Mouse (Mus musculus): ENCODE measurements at regions not wholly inside any gene's neighbourhood (a gene's known extent, or its start where the extent isn't known, plus 50 kb on each side); places are given as distances from the start of the nearest gene placed in this dataset.

DNA sequence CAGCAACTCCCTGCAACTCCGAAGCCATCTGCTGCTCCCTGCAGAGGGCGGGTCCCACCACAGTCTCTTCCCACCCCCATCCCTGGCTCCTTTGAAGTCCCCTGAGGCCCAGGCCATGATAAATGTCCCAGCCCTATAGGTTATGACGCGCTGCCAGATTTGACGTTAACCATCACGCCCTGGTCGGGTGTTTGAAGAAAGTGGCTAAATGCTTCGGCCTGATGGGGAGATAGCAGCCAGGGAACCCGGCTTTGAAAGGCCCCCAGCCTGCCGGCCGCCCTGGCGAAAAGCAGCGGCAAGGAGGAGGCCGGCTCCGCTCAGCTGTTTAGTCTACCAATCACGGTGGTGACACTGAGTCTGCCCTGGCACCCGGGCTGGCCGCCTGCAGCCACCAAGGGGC is 79.4 kb upstream of the Larp1 start:
- peaks cover 31% of the 10 kb centered on the region for H3K27me3 ChIP-seq (ENCODE audit: insufficient read depth, poor library complexity, severe bottlenecking)
- peaks cover 17% of the 10 kb centered on the region for H3K4me1 ChIP-seq (replicated peaks)
- no peak overlapping the region; the same call in 1 of the 2 replicates for H3K27ac ChIP-seq
- no peaks in the 10 kb centered on the region for H3K36me3 ChIP-seq
- DNase-seq (ENCODE audit: low spot score), result peak; percentile 28
- H3K4me3 ChIP-seq, result peak overlapping the region; percentile 31
- H3K9me3 ChIP-seq, result no peaks in the 10 kb centered on the region
- WGBS, result 9% methylated on average over 18 of the region's 18 CpGs

DNA sequence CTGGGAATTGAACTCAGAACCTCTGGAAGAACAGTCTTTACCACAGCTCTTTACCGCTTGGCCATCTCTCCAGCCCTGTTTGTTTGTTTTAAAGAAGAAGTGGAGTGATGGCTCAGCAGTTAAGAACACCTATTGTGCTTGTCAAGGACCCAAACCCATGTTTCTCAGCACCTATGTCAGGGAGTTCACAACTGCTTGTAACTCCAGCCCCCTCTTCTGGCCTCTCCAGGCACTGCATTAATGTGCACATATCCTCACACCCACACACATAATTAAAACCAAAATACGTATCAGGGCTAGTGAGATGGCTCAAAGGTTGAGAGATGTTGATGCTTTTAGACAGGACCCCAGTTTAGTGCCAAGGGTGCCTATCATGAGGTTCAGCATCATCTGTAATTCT is 87.6 kb upstream of the Hand1 start:
- Histone ChIP-seq H3K27ac (no peak overlapping the region), H3K9me3 (no peaks in the 10 kb centered on the region), H3K4me3 (no peak overlapping the region), H3K4me1 (replicated peaks) (peaks cover 6% of the 10 kb centered on the region; the same call in 1 of the 2 replicates), H3K27me3 (ENCODE audit: insufficient read depth, poor library complexity, severe bottlenecking) (no peaks in the 10 kb centered on the region), H3K36me3 (no peaks in the 10 kb centered on the region)
- no peak for DNase-seq (ENCODE audit: low spot score)
- WGBS, result 92% methylated on average over 2 of the region's 2 CpGs

DNA sequence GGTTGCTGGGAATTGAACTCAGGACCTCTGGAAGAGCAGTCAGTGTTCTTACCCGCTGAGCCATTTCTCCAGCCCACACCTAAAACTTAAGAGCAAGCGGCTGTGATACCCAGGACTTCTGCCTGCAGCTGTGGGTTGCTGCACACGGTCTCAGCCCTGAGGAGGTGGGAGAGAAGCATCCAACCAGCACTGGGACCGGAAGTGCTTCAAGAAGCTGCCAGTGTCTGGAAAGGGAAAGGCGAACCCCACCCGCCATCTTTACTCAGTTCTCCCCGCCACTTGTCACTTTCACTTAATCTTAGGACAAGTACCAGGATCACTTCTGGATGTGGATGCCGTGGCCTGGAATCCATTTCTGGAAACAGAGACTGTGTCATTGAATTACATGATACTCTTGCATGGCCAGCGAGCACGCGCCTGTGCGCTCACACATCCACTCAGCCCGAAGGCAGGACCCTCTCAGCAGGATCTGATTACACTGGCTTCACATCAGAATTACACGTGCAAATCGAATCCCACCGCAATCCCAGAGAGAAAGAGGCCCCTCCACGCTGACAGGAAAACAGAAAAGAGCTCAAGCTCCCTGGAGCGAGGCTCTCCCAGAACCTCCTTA is 85.9 kb upstream of the Hand1 start:
- no peak overlapping the region for H3K4me3 ChIP-seq
- no peaks in the 10 kb centered on the region for H3K27me3 ChIP-seq (ENCODE audit: insufficient read depth, poor library complexity, severe bottlenecking)
- WGBS, result 86% methylated on average over 18 of the region's 18 CpGs
- H3K9me3 ChIP-seq, result no peaks in the 10 kb centered on the region
- peaks cover 8% of the 10 kb centered on the region; the same call in 1 of the 2 replicates for H3K4me1 ChIP-seq (replicated peaks)
- H3K27ac ChIP-seq, result no peak overlapping the region
- no peaks in the 10 kb centered on the region for H3K36me3 ChIP-seq
- DNase-seq (ENCODE audit: low spot score), result no peak

DNA sequence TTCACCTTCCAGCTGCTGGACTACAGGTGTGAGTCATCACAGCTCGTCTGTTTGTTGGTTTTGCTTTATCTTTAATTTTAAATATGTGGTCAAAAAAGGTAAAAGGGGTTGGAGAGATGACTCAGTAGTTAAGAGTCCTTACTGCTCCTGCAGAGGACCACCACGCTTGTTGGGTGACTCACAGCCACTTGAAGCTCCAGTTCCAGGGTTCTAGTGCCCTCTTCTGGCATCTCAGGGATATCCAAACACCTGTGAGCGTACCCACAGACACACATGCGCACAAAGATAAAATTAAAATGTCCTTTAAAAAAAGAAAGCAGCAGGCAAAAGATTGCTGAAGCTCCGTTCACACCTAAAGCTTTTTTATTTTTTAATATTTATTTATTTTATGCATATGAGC is 85.4 kb upstream of the Hand1 start:
- Histone ChIP-seq H3K4me3 (no peak overlapping the region), H3K4me1 (replicated peaks) (peaks cover 14% of the 10 kb centered on the region)
- WGBS, result 71% methylated on average over 5 of the region's 5 CpGs

DNA sequence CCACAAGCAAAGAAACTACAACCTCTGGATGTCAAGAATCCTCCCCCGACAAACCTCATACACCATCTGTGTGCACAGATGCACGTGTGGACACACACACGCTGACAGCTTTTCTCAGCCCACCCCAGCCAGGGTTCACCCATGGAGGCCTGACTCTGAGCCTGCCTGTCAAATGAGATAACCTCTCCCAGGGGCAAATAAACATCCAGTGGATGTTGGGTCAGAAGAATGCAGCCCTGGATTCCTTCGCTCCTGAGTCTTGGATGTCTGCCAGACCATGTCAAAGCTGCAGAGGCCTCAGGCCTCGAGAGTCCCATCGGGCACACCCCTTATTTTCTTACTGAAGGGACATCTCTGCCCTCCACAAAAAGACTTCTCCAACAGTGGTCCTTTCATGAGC is 83.4 kb upstream of the Hand1 start:
- DNase-seq (ENCODE audit: low spot score), result no peak
- Histone ChIP-seq H3K36me3 (no peaks in the 10 kb centered on the region), H3K4me1 (replicated peaks) (peaks cover 22% of the 10 kb centered on the region), H3K4me3 (no peak overlapping the region), H3K27me3 (ENCODE audit: insufficient read depth, poor library complexity, severe bottlenecking) (no peaks in the 10 kb centered on the region), H3K27ac (no peak overlapping the region), H3K9me3 (no peaks in the 10 kb centered on the region)
- 53% methylated on average over 6 of the region's 6 CpGs for WGBS

More for the DNA sequence above, 85.4 kb upstream of the Hand1 start:
- DNase-seq (ENCODE audit: low spot score), result no peak
- no peaks in the 10 kb centered on the region for H3K9me3 ChIP-seq
- H3K36me3 ChIP-seq, result no peaks in the 10 kb centered on the region
- no peaks in the 10 kb centered on the region for H3K27me3 ChIP-seq (ENCODE audit: insufficient read depth, poor library complexity, severe bottlenecking)
- H3K27ac ChIP-seq, result no peak overlapping the region

DNA sequence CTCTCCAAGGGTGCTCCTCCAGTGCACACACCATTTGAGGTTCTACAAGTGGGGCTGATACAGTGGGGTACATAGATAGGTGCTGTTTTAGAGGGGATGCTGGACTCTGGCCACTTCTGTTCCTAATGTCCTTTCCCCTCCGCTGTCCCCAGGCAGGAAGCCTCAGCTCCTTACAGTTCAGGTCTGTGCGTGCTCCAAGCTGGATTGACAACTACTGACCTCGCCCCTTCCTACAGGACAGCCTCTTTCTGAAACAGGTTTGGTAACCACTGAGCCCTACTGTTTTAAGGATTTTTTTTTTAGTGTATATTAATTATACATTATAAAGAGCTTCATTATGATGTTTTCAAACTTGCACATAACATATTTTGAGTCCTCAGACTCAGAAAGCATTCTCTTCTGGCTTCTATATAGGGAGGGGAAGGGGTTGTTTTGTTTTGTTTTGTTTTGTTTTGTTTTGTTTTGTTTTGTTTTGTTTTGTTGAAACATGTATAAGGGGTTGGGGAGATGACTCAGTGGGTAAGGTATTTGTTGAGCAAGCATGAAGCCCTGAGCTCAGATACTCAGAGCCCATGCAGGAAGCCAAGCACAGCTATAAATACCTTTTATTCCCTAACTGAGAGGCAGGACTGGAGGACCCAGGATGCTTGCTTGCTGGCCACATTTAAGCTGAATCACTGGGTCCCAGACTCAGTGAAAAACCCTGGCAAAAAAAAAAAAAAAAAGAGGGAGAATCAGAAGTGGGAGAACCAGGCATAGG is 81.4 kb upstream of the Hand1 start:
- WGBS, result 76% methylated on average over 3 of the region's 3 CpGs
- H3K4me1 ChIP-seq (replicated peaks), result peaks cover 22% of the 10 kb centered on the region

DNA sequence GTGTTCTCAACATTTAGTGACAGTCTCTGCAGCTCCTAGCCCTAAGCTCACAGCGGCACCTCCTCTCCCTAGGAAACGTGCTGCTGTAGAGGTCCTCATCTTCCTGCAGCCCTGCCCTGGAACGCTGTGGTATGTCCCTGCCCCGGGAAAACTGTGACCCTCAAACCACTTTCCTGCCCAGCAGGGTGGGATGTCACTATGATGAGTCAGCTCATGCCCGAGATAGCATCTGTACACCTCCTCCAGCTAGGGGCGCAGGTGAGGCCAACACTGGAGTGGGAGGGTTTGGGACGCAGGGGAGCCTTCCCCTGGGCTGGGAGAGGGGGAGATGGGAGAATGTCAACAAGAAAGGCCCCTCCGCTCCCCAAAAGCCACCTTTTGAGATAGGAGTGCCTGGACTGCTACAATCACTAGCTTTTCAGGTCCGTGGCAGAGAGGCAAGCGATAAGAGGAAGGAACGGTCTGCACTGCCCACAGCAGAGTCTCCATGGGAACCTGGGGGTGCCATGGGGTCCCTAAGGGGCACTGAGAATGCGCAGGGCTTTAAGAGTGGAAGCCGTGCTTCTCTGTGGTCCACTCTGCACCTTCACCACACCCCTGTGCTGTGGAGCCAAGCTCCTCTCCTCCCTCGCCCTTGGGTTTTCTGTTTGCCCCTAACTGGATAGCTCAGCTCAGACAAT is 80.5 kb upstream of the Hand1 start:
- DNase-seq (ENCODE audit: low spot score), result no peak
- Histone ChIP-seq H3K4me3 (no peak overlapping the region), H3K27ac (no peak overlapping the region), H3K27me3 (ENCODE audit: insufficient read depth, poor library complexity, severe bottlenecking) (no peaks in the 10 kb centered on the region), H3K36me3 (no peaks in the 10 kb centered on the region), H3K9me3 (no peaks in the 10 kb centered on the region), H3K4me1 (replicated peaks) (peaks cover 22% of the 10 kb centered on the region)
- WGBS, result 55% methylated on average over 14 of the region's 14 CpGs

More for the DNA sequence above, 81.4 kb upstream of the Hand1 start:
- Histone ChIP-seq H3K27me3 (ENCODE audit: insufficient read depth, poor library complexity, severe bottlenecking) (no peaks in the 10 kb centered on the region), H3K4me3 (no peak overlapping the region), H3K27ac (no peak overlapping the region), H3K9me3 (no peaks in the 10 kb centered on the region), H3K36me3 (no peaks in the 10 kb centered on the region)
- no peak for DNase-seq (ENCODE audit: low spot score)

DNA sequence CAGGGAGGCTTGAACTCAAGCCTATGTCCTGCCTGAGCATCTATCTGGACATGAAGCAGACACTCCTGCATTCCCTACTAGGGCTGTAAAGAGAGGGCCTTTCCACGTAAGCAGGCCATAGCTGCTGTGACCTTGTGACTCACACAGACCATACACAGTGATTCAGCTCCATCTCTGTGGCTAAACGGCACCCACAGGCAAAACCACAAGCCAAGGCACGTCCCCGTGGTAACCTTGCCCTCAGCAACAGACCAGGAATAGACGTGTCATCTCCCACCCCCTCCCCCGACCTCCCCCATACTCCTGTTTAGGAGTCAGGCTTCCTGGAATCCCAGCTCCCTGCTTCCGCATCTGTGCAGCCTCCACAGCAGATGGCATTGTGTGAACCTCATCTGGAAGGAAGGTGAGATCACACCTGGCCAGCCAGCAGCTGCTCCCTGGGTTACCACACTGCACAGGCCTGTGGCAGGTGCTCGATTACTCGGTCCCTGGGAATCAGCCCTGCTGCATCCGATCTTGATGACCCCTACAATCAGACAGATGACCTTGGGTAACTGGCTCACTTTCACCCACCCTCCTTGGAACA is 79.2 kb upstream of the Hand1 start:
- 51% methylated on average over 10 of the region's 10 CpGs for WGBS
- Histone ChIP-seq H3K4me3 (no peak overlapping the region), H3K27ac (no peak overlapping the region), H3K4me1 (replicated peaks) (peaks cover 22% of the 10 kb centered on the region), H3K27me3 (ENCODE audit: insufficient read depth, poor library complexity, severe bottlenecking) (no peaks in the 10 kb centered on the region), H3K9me3 (no peaks in the 10 kb centered on the region), H3K36me3 (no peaks in the 10 kb centered on the region)
- DNase-seq (ENCODE audit: low spot score), result no peak

DNA sequence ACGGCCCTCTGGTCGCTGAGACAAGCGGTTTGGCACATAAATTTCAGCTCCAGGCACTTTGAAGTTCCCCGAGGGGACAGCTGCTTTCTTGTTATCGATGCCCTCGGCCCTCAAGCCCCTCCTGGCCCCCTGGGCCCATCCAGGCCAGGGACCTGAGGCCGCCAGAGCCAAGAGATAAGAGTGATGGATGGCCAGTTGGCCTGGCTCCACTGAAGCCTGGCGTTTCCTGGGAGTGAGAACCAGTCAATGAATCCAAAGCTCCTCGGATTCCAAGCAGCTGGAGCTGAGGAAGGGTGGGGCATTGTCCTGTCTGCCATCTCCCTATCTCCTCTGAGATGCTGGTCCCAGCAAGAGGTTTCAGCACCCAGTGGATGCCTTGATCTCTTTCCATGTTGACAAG is 71.6 kb upstream of the Hand1 start:
- H3K27ac ChIP-seq, result no peak overlapping the region
- no peak for DNase-seq (ENCODE audit: low spot score)
- 55% methylated on average over 9 of the region's 9 CpGs for WGBS
- no peaks in the 10 kb centered on the region for H3K27me3 ChIP-seq (ENCODE audit: insufficient read depth, poor library complexity, severe bottlenecking)
- H3K9me3 ChIP-seq, result no peaks in the 10 kb centered on the region
- H3K36me3 ChIP-seq, result no peaks in the 10 kb centered on the region
- H3K4me3 ChIP-seq, result no peak overlapping the region
- no peaks in the 10 kb centered on the region for H3K4me1 ChIP-seq (replicated peaks)

DNA sequence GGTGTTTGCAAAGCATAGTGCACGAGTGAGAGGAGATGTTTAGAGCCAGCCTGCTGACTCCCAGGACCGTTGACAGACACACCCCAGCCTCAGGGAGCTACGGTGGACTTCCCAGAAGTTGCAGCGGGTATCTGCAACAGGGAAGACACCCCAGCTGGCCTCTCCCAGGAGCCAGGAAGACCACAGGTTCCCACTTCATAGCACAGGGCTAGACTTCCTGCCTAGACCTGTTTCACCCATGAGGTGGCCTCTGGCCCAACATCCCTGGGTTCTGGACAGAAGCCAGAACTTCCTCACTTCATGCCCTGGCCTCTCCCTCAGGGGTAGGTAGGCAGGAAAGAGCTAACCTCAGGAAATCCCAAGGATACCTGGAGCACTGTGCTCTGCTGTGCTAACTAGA is 66.7 kb upstream of the Hand1 start:
- H3K4me3 ChIP-seq, result no peak overlapping the region
- WGBS, result 60% methylated on average over 4 of the region's 4 CpGs
- H3K9me3 ChIP-seq, result no peaks in the 10 kb centered on the region
- no peaks in the 10 kb centered on the region for H3K27me3 ChIP-seq (ENCODE audit: insufficient read depth, poor library complexity, severe bottlenecking)
- H3K27ac ChIP-seq, result no peak overlapping the region
- H3K4me1 ChIP-seq (replicated peaks), result peaks cover 4% of the 10 kb centered on the region; the same call in 1 of the 2 replicates
- DNase-seq (ENCODE audit: low spot score), result no peak
- no peaks in the 10 kb centered on the region for H3K36me3 ChIP-seq

DNA sequence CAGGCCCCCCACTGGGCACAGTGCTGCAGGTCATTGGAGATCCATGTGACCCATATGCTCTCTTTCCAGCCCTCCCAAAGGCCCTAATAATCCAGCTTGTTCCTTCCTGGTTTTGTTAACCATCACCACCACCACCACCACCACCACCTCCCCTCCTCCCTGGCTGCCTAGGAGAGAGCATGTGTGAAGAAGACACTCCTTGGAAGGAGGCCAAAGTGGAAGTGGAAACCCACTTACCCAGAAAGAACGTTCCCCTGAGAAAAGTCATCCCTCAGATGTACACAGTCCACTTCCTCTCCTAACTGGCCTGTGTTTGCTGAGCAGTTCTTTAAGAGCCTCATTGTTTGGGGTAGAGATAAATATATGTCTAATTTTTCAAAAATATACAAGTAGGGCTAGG is 62.9 kb upstream of the Hand1 start:
- no peaks in the 10 kb centered on the region for H3K36me3 ChIP-seq
- no peak overlapping the region for H3K4me3 ChIP-seq
- DNase-seq (ENCODE audit: low spot score), result no peak
- H3K9me3 ChIP-seq, result no peaks in the 10 kb centered on the region
- no peak overlapping the region for H3K27ac ChIP-seq
- no peaks in the 10 kb centered on the region for H3K27me3 ChIP-seq (ENCODE audit: insufficient read depth, poor library complexity, severe bottlenecking)
- peaks cover 4% of the 10 kb centered on the region; the same call in 1 of the 2 replicates for H3K4me1 ChIP-seq (replicated peaks)
- 81% methylated on average over 1 of the region's 1 CpGs for WGBS

DNA sequence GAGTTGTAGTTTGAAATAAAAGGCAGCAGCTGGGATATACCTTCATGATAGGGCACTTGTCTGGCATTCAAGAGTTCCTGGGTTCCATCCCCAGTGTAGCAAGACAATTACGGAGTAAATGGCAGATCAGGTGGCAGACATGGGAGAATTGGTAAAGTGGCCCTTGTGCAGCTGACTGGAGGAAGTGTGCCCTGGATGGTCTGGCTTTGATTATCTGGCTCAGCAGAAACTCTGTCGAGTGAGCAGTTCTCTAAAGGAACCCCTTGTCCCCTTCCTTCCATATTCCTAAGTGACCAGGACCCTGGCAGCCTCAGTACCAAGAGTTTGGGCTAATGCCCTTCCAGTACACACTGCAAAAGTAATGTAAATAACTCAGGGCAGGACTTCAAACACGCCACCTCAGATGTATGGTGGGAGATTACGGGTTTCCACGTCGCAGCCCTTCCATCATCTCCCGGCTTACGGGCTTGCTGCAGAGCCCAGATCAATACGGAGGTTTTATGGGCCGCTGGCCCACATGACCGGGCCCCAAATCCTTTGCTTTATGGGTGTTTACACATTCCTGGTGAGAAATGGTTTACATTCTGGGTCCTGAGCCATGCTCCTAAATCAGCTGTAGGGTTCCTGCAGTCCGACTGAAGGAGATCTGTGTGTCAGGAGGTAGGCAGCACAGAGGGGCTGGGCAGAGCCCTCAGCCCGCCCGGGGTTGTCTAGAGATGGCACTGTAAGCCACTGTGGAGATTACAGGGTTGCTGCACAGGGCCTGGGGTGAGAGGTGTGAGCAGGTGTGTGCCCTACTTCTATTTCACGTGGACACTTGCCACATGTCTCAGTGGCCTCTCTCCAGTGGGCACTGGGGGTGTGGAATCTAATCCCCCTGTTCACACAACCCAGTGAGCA is 50.4 kb upstream of the Hand1 start:
- Histone ChIP-seq H3K4me1 (replicated peaks) (peaks cover 25% of the 10 kb centered on the region), H3K9me3 (no peaks in the 10 kb centered on the region), H3K4me3 (no peak overlapping the region), H3K27ac (no peak overlapping the region), H3K36me3 (no peaks in the 10 kb centered on the region), H3K27me3 (ENCODE audit: insufficient read depth, poor library complexity, severe bottlenecking) (peaks cover 20% of the 10 kb centered on the region)
- 75% methylated on average over 15 of the region's 15 CpGs for WGBS
- no peak for DNase-seq (ENCODE audit: low spot score)
